Mouse (Mus musculus): ENCODE results near the gene Elof1. TPM values are rescaled to one million over a fixed set of nuclear protein-coding genes. Genes with fewer than 3 reads are reported as not detected.
A peak's percentile ranks its signal among the peaks of the same experiment; 100 is the strongest.
"Not testable (repeated sequence)": the region's sequence is repeated elsewhere in the genome, so short reads cannot be mapped to it uniquely, and the experiment has no call there.

Gene Elof1
- polyA plus RNA-seq, 1 experiment from 2014 or later, result 265 TPM

GRCm38 (mm10) chr9:22150946-22151345 lies 34.0 kb upstream of the Elof1 start:
- H3K4me1 ChIP-seq, result peaks cover 3% of the 10 kb centered on the region
- DNase-seq (ENCODE audit: low spot score), result no peak
- peaks cover 31% of the 10 kb centered on the region for H3K9me3 ChIP-seq (replicated peaks)
- no peak overlapping the region for H3K27ac ChIP-seq (replicated peaks)
- H3K4me3 ChIP-seq, result no peak overlapping the region
- H3K27me3 ChIP-seq (ENCODE audit: low read depth, poor library complexity, severe bottlenecking), result no peaks in the 10 kb centered on the region
- H3K36me3 ChIP-seq, result no peaks in the 10 kb centered on the region
- WGBS, result 92% methylated on average over 2 of the region's 2 CpGs

- DNase-seq (ENCODE audit: low spot score); H3K4me1 ChIP-seq; H3K36me3 ChIP-seq; H3K27ac ChIP-seq (replicated peaks); H3K27me3 ChIP-seq (ENCODE audit: low read depth, poor library complexity, severe bottlenecking); H3K4me3 ChIP-seq: not testable (repeated sequence)
- H3K9me3 ChIP-seq (replicated peaks), result peaks cover 31% of the 10 kb centered on the region
- 90% methylated on average over 7 of the region's 7 CpGs for WGBS
These were observed 33.3 kb upstream of the Elof1 start for GRCm38 (mm10) chr9:22150249-22150693.

- 78% methylated on average over 20 of the region's 20 CpGs for WGBS
- H3K27ac ChIP-seq (replicated peaks), result no peak overlapping the region
- peaks cover 31% of the 10 kb centered on the region for H3K9me3 ChIP-seq (replicated peaks)
- H3K36me3 ChIP-seq, result no peaks in the 10 kb centered on the region
- no peak for DNase-seq (ENCODE audit: low spot score)
- no peaks in the 10 kb centered on the region for H3K4me1 ChIP-seq
- no peaks in the 10 kb centered on the region for H3K27me3 ChIP-seq (ENCODE audit: low read depth, poor library complexity, severe bottlenecking)
- H3K4me3 ChIP-seq, result no peak overlapping the region
These were observed 32.7 kb upstream of the Elof1 start for GRCm38 (mm10) chr9:22149426-22150248.

- WGBS, result 87% methylated on average over 8 of the region's 8 CpGs
- H3K27ac ChIP-seq (replicated peaks), result no peak overlapping the region
- no peaks in the 10 kb centered on the region for H3K27me3 ChIP-seq (ENCODE audit: low read depth, poor library complexity, severe bottlenecking)
- H3K4me3 ChIP-seq, result no peak overlapping the region
- no peaks in the 10 kb centered on the region for H3K36me3 ChIP-seq
- DNase-seq (ENCODE audit: low spot score), result no peak
- H3K9me3 ChIP-seq (replicated peaks), result peaks cover 23% of the 10 kb centered on the region
- no peaks in the 10 kb centered on the region for H3K4me1 ChIP-seq
These were observed 27.5 kb upstream of the Elof1 start for GRCm38 (mm10) chr9:22144304-22144965.

GRCm38 (mm10) chr9:22143108-22144037 lies 26.4 kb upstream of the Elof1 start:
- peak; percentile 82 for DNase-seq (ENCODE audit: low spot score)
- 61% methylated on average over 17 of the region's 17 CpGs for WGBS

GRCm38 (mm10) chr9:22139746-22140145 lies 22.8 kb upstream of the Elof1 start:
- WGBS, result 91% methylated on average over 5 of the region's 5 CpGs
- DNase-seq (ENCODE audit: low spot score), result no peak
- Histone ChIP-seq H3K27ac (replicated peaks) (no peak overlapping the region), H3K4me3 (no peak overlapping the region), H3K4me1 (peaks cover 14% of the 10 kb centered on the region), H3K27me3 (ENCODE audit: low read depth, poor library complexity, severe bottlenecking) (peaks cover 28% of the 10 kb centered on the region), H3K9me3 (replicated peaks) (no peaks in the 10 kb centered on the region), H3K36me3 (no peaks in the 10 kb centered on the region)

More at GRCm38 (mm10) chr9:22143108-22144037, 26.4 kb upstream of the Elof1 start:
- peaks cover 15% of the 10 kb centered on the region for H3K9me3 ChIP-seq (replicated peaks)
- H3K36me3 ChIP-seq, result no peaks in the 10 kb centered on the region
- H3K4me1 ChIP-seq, result no peaks in the 10 kb centered on the region
- no peak overlapping the region for H3K27ac ChIP-seq (replicated peaks)
- H3K4me3 ChIP-seq, result no peak overlapping the region
- no peaks in the 10 kb centered on the region for H3K27me3 ChIP-seq (ENCODE audit: low read depth, poor library complexity, severe bottlenecking)

- H3K4me1 ChIP-seq, result peaks cover 14% of the 10 kb centered on the region
- peaks cover 28% of the 10 kb centered on the region for H3K27me3 ChIP-seq (ENCODE audit: low read depth, poor library complexity, severe bottlenecking)
- no peaks in the 10 kb centered on the region for H3K9me3 ChIP-seq (replicated peaks)
- WGBS, result 36% methylated on average over 2 of the region's 2 CpGs
- H3K4me3 ChIP-seq, result no peak overlapping the region
- H3K27ac ChIP-seq (replicated peaks), result no peak overlapping the region
- no peaks in the 10 kb centered on the region for H3K36me3 ChIP-seq
- peak; percentile 38 for DNase-seq (ENCODE audit: low spot score)
These were observed 21.5 kb upstream of the Elof1 start for GRCm38 (mm10) chr9:22138480-22138879.

GRCm38 (mm10) chr9:22136765-22137547 lies 20.0 kb upstream of the Elof1 start:
- H3K27me3 ChIP-seq (ENCODE audit: low read depth, poor library complexity, severe bottlenecking), result peaks cover 44% of the 10 kb centered on the region
- H3K4me3 ChIP-seq, result no peak overlapping the region
- no peaks in the 10 kb centered on the region for H3K9me3 ChIP-seq (replicated peaks)
- WGBS, result 10% methylated on average over 23 of the region's 23 CpGs
- peaks cover 16% of the 10 kb centered on the region for H3K4me1 ChIP-seq
- H3K27ac ChIP-seq (replicated peaks), result peak overlapping the region; percentile 53
- DNase-seq (ENCODE audit: low spot score), result peak; percentile 60
- H3K36me3 ChIP-seq, result no peaks in the 10 kb centered on the region

GRCm38 (mm10) chr9:22135644-22136390 lies 18.8 kb upstream of the Elof1 start, which contains the start of gene Acp5:
Gene Acp5 (minus strand): TSS chr9:22135711.
- Histone ChIP-seq H3K4me3 (peak within 1 kb of the TSS; percentile 18; the same call in 1 of the 2 replicates), H3K27me3 (ENCODE audit: low read depth, poor library complexity, severe bottlenecking) (peaks cover 55% of the 10 kb centered on the region), H3K27ac (replicated peaks) (peak within 1 kb of the TSS; percentile 55)

GRCm38 (mm10) chr9:22134988-22135643 lies 18.1 kb upstream of the Elof1 start:
- Histone ChIP-seq H3K4me1 (peaks cover 26% of the 10 kb centered on the region), H3K36me3 (no peaks in the 10 kb centered on the region), H3K27ac (replicated peaks) (peak overlapping the region; percentile 55; the same call in 1 of the 2 replicates), H3K9me3 (replicated peaks) (no peaks in the 10 kb centered on the region), H3K27me3 (ENCODE audit: low read depth, poor library complexity, severe bottlenecking) (peaks cover 62% of the 10 kb centered on the region), H3K4me3 (peak overlapping the region; percentile 18; the same call in 1 of the 2 replicates)
- WGBS, result 89% methylated on average over 9 of the region's 9 CpGs
- DNase-seq (ENCODE audit: low spot score), result no peak

More at GRCm38 (mm10) chr9:22135644-22136390, 18.8 kb upstream of the Elof1 start, which contains the start of gene Acp5:
- DNase-seq (ENCODE audit: low spot score), result no peak
- Histone ChIP-seq H3K4me1 (peaks cover 26% of the 10 kb centered on the region), H3K36me3 (no peaks in the 10 kb centered on the region), H3K9me3 (replicated peaks) (no peaks in the 10 kb centered on the region)
- 77% methylated on average over 7 of the region's 7 CpGs for WGBS
